Mouse (Mus musculus) heart, adult 18-20 months (tissue): Measurements from ENCODE around the gene Npas2. TPM values are rescaled to one million over a fixed set of nuclear protein-coding genes. Genes with fewer than 3 reads are reported as not detected.

Source experiments
- DNase-seq, 2 experiments: peaks; one replicate each; pipeline ENCODE4 v3.0.0; 2021 to 2022; ENCODE audit warnings: mixed read lengths in 1 of 2
- total RNA-seq, 2 experiments: library from RNA; stranded (reverse); gene quantifications; 2 replicates each; pipeline ENCODE4 v1.2.3; 2021

Npas2 gene
- total RNA-seq, 2 experiments from 2014 or later = 5.3 to 6.6 TPM

GRCm38 (mm10) chr1:39332456-39332855 lies 138.9 kb downstream of the Npas2 start:
- DNase-seq = no peak

- DNase-seq = no peak
Measured at GRCm38 (mm10) chr1:39335561-39336196, 142.1 kb downstream of the Npas2 start.

DNA sequence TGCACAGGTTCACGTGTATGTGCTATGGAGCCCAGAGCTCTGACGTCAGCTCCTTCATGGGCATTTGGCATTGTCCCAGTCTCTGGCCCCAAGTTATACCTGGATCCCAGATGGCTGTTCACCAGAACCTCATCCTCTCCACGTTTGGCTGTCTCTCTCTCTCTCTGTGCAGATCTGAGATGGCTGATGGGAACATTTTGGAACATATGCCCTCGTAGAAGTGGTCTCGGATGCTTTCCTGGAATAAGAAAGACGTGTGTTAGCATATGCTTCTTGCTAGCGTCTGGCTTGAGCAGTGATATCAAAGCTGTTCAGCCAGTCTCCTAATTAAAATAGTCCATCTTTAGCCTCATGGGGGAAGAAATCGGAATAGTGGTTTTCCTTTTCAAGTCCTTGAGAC lies 143.3 kb downstream of the Npas2 start:
- DNase-seq = no peak

DNA sequence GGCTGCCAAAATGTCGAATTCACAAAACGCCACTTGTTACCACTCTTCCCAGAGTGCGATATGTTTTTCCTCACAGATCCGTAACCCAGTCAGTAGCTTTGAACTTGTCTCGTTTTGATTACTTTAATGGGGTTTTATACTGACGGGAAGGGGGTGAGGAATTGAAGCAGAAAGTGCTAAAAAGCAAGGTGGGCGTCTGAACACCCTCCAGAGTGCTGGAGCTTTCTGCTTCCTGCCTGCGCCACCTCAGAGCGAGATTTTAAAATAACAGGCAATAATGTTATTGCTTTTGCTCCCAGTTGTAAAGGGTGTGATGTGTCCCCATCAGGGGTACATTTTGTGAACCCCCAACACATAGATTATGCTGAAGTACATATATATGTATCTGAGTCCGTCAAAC lies 145.3 kb downstream of the Npas2 start:
- no peak for DNase-seq

GRCm38 (mm10) chr1:39339455-39339854 lies 145.9 kb downstream of the Npas2 start:
- DNase-seq = no peak

DNA sequence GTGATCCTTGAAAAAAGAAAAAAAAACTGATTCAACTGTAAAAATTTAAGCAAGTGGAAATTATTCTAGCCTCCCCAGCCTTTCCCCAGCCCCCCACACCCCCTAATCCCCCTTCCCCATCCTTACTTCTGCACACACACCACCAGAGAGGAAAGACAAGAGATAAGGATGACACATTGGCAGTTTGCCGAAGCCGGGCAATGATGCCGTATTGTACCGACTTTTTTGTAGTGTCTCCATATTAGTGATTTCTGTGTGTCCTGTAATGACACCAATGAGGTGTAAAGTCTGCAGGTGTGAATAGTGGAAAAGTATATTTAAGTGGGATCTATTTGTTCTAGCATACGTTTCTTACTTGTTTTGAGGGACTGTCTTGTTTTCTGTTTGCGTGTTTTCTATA lies 146.6 kb downstream of the Npas2 start:
- no peak for DNase-seq

DNA sequence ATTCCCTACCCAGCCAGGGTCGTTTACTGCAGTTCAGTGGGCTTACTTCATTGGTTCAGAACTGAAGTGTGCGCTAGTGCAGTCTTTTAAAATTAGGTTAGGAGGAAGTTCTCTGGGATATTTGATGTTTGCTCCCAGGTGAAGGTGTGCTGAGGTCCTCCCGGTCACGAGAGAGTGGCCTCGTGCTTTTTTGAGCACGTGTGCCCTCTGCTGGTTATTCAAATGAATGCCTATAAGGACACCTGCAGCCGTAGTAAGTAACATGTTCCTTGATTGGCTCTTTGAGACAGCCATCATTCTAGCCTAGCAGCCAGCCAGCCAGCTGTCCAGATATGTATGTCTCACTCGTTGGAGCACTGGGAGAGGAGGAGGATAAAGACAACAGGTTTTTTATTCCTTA lies 147.1 kb downstream of the Npas2 start:
- peak; percentile 57 to 77 for DNase-seq

GRCm38 (mm10) chr1:39341807-39342206 lies 148.3 kb downstream of the Npas2 start:
- peak; percentile 20 to 60 for DNase-seq

- DNase-seq = no peak
Measured at GRCm38 (mm10) chr1:39343242-39343641, 149.7 kb downstream of the Npas2 start.

DNA sequence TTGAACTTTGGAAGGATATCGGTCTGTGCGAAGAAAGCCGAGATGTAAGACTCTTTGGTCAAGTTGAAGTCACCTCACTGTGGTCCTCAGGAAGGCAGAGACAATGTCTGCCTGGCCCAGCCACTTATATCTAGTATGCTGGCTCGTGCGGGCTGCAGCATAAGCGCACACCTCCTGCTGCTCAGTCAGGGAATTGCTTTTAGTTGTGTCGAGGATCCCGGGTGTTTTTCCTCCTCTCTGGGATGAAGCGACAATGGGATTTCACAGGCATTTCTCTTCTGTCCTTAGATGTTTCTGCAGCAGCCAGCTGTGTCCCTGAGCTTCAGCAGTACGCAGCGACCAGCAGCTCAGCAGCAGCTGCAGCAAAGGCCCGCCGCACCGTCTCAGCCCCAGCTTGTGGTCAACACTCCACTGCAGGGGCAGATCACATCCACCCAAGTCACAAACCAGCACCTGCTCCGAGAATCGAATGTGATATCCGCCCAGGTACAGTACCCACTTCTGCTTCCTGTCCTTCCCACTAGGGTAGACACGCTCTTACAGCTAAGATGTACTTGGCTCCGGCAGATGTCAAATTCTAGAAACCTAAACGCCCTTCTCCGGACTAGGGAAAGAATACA lies 151.6 kb downstream of the Npas2 start:
- DNase-seq = no peak

DNA sequence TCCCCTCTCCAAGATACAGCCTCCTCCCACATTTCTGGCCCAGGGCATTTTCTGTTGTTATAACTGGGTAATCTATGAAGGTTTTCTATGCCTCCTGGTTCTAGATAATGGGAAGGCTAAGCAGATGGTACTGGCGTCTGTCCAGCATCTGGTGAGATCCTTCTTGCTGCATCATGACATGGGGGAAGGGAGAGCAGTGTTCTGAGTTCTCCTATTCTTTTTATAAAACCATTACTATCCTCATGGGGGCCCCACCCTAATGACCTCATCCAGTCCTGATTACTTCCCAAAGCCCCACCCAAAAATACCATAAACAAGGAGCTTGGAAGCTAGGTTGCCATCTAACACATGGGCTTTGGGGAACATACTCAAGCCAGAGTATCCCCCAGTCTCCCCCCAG lies 155.5 kb downstream of the Npas2 start:
- DNase-seq = peak; percentile 63 to 70

GRCm38 (mm10) chr1:39349427-39349826 lies 155.9 kb downstream of the Npas2 start:
- peak in 1 of 2 experiments; percentile 39 for DNase-seq

DNA sequence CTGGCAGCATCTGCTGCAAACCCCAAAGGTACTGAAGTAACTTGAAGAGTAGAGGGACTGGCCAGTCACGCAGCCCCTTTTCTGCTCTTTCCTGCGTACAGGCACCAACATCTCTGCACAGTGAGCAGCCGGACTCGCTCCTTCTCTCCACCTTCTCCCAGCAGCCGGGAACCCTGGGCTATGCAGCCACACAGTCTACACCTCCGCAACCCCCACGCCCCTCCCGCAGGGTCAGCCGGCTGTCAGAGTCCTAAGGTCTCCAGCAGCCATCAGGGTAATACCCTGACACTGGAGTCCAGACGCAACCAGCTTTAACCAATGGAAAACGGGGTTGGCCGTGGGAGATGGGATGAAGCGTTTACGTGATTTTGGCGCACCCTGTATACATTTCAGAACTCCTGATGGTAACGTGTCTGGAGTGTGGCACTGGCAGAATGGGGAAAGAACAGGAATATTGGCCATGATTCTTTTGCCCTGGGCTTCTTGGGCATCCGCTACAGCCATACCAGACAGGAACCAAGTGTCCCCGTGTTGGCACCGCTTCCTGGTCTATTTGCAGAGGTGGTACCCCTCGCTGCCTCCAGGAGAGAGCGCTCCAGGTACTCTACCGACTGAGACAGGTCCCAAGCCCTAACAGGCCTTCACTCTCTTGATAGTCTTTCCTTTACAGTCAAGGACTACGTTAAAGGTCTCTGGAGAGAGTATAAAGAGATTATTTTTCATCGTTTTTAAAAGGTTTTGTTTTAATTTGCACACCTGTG lies 168.4 kb downstream of the Npas2 start:
- no peak for DNase-seq

DNA sequence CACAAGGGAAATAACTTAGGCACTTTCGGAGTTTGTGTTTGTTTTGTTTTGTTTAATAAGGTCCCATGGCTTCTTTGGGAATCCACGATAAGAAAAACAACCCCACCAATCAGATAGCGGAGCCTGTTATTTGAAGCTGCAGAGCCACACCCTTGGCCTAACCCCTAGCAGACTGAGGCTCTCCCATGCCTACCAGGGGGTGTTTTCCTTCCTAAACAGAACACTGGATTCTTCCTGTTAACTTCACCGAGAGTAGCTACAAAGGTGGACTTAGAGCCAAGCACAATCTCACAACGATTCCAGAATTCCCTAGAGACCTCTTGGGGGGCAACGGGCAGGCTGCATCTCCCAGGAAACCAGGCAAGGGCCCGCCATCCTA lies 169.0 kb downstream of the Npas2 start:
- DNase-seq = no peak

DNA sequence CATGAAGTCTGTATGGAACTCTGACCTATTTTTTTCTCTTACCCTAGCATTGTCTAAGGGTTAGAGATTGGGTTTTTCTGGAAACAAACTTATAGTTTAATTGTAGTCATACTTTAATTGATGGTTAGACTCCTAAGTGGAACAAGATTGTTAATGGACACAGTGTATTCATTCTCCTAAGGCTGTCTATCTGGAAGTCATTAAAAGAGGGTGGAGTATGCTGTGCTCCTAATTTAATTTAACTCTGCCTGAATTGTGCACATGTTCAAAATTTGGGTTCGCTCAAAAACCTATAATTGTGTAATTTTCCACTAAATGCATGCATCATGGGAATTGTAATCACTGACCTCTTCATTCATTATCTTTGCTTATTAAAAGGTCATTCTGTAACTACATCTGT lies 172.0 kb downstream of the Npas2 start:
- DNase-seq = no peak

GRCm38 (mm10) chr1:39367045-39367444 lies 173.5 kb downstream of the Npas2 start:
- DNase-seq = no peak

DNA sequence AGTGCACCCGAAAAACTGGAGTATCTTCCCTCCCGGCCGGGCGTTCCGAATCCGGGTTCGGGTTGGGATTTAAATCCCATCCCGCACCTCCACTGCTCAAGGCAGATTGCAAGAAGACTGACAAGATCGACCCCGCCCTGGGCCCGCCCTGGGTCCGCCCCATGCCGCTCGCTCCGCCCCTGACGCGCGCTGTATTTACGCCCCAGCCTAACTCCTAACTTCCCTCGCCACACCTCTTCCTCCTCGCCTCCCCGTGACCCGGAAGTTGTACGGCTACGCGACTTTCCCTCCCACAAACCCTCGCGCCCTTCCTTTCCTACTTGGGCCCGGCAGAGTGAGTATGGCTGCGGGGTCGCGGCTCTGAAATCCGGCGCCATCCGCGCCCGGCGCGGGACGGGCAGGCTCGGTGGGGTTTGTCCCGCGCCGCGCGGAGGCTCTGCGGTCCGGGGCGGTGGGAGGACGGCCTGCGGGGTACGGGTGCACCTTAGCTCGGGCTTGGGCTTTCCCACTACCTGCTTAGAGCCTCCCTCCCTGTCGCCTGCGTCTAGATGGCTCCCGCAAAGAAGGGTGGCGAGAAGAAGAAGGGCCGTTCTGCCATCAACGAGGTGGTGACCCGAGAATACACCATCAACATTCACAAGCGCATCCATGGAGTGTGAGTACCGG lies 174.2 kb downstream of the Npas2 start, which contains the start of gene Rpl31:
Gene Rpl31, plus strand, starts transcription at position 242 of the 666 bp plus-strand sequence.
- peak; percentile 99 to 100 for DNase-seq

GRCm38 (mm10) chr1:39368267-39368841 lies 174.8 kb downstream of the Npas2 start:
- DNase-seq = no peak

DNA sequence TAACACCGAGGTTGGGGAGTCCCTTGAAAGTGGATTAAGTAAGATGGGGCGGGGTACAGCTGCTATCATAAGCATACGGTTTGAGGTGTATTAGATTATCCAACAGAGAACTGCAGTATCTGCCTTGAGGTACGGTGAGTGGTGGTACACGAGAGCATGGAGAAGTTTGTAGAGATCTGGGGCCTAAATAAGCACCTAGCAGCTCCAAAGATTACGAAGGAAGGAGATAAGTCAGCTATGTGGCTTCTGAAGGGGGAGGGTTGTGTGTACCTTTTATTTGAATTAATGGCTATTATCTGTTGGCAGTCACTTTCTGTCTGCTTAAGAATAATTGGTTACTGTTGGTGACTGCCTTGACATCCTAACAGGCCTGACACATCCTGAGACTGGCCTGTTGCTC lies 176.9 kb downstream of the Npas2 start:
- no peak for DNase-seq

DNA sequence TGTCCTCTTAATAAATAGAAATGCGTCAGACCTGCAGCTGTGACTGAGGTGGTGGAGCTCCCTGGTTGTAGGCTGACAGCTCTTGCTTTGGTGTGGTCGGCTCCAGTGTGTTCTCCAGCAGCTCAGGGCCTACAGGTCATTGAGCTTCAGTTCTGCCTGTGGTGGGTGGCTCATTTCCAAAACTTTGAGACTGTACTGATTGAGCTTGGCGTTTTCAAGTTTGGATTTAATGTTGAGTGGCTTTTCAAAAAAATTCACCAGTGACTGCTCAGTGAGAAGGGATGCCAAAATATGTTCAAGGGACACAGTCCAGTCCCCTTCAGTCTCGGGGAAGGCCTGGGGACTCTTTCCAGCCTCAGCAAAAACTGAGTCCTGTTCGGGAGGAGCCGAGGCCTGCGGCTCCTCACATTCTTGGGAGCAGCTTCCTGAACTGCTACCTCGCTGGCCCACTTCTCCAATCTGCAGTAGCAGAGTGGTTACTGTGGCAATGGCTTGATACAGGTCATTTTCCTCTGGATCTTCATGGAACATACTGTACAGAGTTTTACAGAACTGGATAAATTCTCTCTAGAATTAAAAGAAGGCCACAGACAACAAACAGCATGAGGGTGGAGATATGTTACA lies 178.8 kb downstream of the Npas2 start:
- no peak for DNase-seq

- no peak for DNase-seq
Measured at GRCm38 (mm10) chr1:39373378-39373777, 179.8 kb downstream of the Npas2 start.

GRCm38 (mm10) chr1:39374231-39374809 lies 180.8 kb downstream of the Npas2 start:
- DNase-seq = no peak
